Comparison of ENCODE assay signal across 8 mouse cellular contexts in the genomic region with DNA sequence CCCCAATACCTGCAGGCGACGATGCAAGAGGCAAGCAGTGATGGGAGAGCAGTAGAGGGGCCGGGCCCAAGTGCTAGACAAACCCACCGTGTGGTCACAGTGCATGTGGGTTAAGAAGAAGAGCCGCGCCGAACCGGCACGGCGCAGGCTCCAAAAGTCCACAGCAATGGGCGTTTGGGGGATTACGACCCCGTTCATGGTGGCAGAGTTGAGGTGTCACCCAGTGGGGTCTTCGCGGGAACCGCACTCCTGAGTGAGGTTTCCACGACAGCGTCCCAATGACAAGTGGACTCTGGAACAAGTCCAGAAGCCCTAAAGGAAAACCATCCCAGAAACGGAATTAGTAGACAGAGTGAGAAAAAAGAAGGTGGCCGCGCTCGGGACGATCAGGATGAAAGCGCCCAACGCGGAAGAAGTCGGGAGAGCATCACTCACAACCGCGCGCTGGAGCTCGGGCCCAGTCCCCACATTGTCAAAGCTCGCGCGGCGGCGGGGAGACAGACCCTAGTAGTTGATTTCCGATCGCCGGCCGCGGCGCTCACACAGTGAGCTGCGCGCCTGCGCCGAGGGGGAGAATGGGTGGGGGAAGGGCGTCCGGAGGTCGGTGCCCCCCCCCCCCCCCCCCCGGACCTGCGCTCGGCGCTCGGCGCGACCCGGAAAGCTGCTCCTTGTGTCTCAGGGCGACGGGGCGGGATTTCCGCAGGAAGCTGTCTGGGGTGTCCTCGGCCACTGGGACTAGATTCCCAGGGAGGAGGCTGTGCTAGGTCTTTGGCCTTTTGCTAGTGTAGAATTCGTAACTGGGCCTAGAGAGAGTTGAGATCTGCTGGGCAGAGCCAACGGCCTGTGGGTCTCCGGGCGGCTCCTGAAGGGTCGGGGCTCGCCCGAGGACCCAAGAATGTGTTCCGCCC. TPM values are rescaled to one million over a fixed set of nuclear protein-coding genes. Genes with fewer than 3 reads are reported as not detected.
DNase-seq lines count a peak whose midpoint lies in the region; ATAC-seq lines count a peak whose summit lies in the region.

A gene (minus strand): TSS at position 554 of the 908 bp plus-strand sequence.
A gene (plus strand): TSS at position 630 of the 908 bp plus-strand sequence.
A gene (plus strand): TSS at position 683 of the 908 bp plus-strand sequence.

- no peaks in the 10 kb centered on the region for H3K27me3 ChIP-seq in hindbrain, embryonic 16.5 days (replicated peaks; ENCODE audit: control insufficient read depth, insufficient read depth, low read length)

- peak within 1 kb of the TSS; percentile 81 for H3K9ac ChIP-seq in hindbrain, embryonic 16.5 days (ENCODE audit: low read depth, low read length)

- peak; percentile 92 for DNase-seq in T-cell, adult 2 months (ENCODE audit: low spot score)
- DNase-seq in cerebellum, postnatal 36 days: peak; percentile 86 to 92
- DNase-seq in gastrocnemius, adult 18-20 months (ENCODE audit: low spot score): peak; percentile 91
- peak; percentile 86 to 91 for DNase-seq in left cerebral cortex, adult 18-20 months (ENCODE audit: low spot score in 2 of 2)
- peak; percentile 91 for DNase-seq in right cerebral cortex, adult 18-20 months
- peak; percentile 69 for DNase-seq in urinary bladder, postnatal 10 days (ENCODE audit: low spot score)

- no peaks in the 10 kb centered on the region for H3K9me3 ChIP-seq in hindbrain, embryonic 16.5 days (ENCODE audit: control insufficient read depth, low read length)

- H3K79me2 ChIP-seq in macrophage (ENCODE audit: inconsistent target): peaks cover 55% of the 10 kb centered on the region

- peak within 1 kb of the TSS; percentile 73 for H3K4me2 ChIP-seq in hindbrain, embryonic 16.5 days (ENCODE audit: low read length)

- 0 out of 2 replicates have a peak, but pooled peaks cover 5% of the 10 kb centered on the region for H3K36me3 ChIP-seq in hindbrain, embryonic 16.5 days (ENCODE audit: control insufficient read depth, insufficient read depth, low read length)
- H3K36me3 ChIP-seq in macrophage (ENCODE audit: inconsistent target): peaks cover 17% of the 10 kb centered on the region

- under 1% methylated on average over 59 of the region's 70 CpGs for WGBS in hindbrain, embryonic 16.5 days
- under 1% methylated on average over 58 of the region's 70 CpGs for WGBS in macrophage (ENCODE audit: missing documents)

- H3K4me1 ChIP-seq in hindbrain, embryonic 16.5 days (ENCODE audit: control insufficient read depth, insufficient read depth, low read depth, low read length): peaks cover 13% of the 10 kb centered on the region

- peak within 1 kb of the TSS; percentile 93 for H3K27ac ChIP-seq in hindbrain, embryonic 16.5 days (ENCODE audit: low read depth, low read length)
- peak within 1 kb of the TSS; percentile 83 for H3K27ac ChIP-seq in macrophage

- peak within 1 kb of the TSS; percentile 75 for H3K4me3 ChIP-seq in hindbrain, embryonic 16.5 days (ENCODE audit: low read length)
- H3K4me3 ChIP-seq in macrophage (ENCODE audit: inconsistent target): peak within 1 kb of the TSS; percentile 95

- peak; percentile 99 for ATAC-seq in hindbrain, embryonic 16.5 days

RNA-seq across cellular contexts. Expression of the first gene that starts in this region (rescaled TPM):
- 1 to 10 TPM; 4.3 to 5.5 TPM for total RNA-seq in gastrocnemius, adult 18-20 months (2021)
- 16.9 and 17.0 TPM in 2 replicates for polyA plus RNA-seq in hindbrain, embryonic 16.5 days (2015; fragmentation: Nextera tagmentation; extraction: Ambion mirVana)
- total RNA-seq in left cerebral cortex, adult 18-20 months (2021): 1 to 10 TPM; 5.9 to 7.8 TPM
- 10 to 100 TPM in 6 of 26 experiments, 1 to 10 TPM in 20; 3.1 to 14.6 (median 6.6) TPM for total RNA-seq in macrophage (2018; cell fraction: chromatin; rRNA removed)
- 1 to 10 TPM; 2.0 to 8.3 (median 5.5) TPM for total RNA-seq in macrophage (2018; cell fraction: cytosol; rRNA removed)
- 10 to 100 TPM in 5 of 26 experiments, 1 to 10 TPM in 21; 3.0 to 16.3 (median 6.8) TPM for total RNA-seq in macrophage (2018; cell fraction: nucleus; rRNA removed)
- 4.8 to 7.4 TPM (median 5.8 TPM) in 3 replicates for polyA plus RNA-seq in macrophage (2018)

RNA-seq across cellular contexts. Expression of the second gene that starts in this region (rescaled TPM):
- 1 to 10 TPM; 9.1 to 9.7 TPM for total RNA-seq in gastrocnemius, adult 18-20 months (2021)
- polyA plus RNA-seq in hindbrain, embryonic 16.5 days (2015; fragmentation: Nextera tagmentation; extraction: Ambion mirVana): 22.1 and 26.0 TPM in 2 replicates
- total RNA-seq in left cerebral cortex, adult 18-20 months (2021): 10 to 100 TPM; 11.7 to 13.4 TPM
- total RNA-seq in macrophage (2018; cell fraction: chromatin; rRNA removed): 10 to 100 TPM; 10.8 to 33.5 (median 20.8) TPM
- 10 to 100 TPM in 20 of 26 experiments, 1 to 10 TPM in 6; 6.8 to 12.6 (median 11.2) TPM for total RNA-seq in macrophage (2018; cell fraction: cytosol; rRNA removed)
- total RNA-seq in macrophage (2018; cell fraction: nucleus; rRNA removed): 10 to 100 TPM; 13.6 to 33.0 (median 20.7) TPM
- polyA plus RNA-seq in macrophage (2018): 5.2 to 11.4 TPM (median 9.4 TPM) in 3 replicates

RNA-seq across cellular contexts. Expression of the third gene that starts in this region (rescaled TPM):
- under 1 TPM in 1 of 2 experiments, not detected in 1; 0.14 TPM for total RNA-seq in gastrocnemius, adult 18-20 months (2021)
- 0.24 TPM in 1 of 2 replicates, not detected in the other for polyA plus RNA-seq in hindbrain, embryonic 16.5 days (2015; fragmentation: Nextera tagmentation; extraction: Ambion mirVana)
- total RNA-seq in left cerebral cortex, adult 18-20 months (2021): under 1 TPM; 0.74 to 0.75 TPM
- total RNA-seq in macrophage (2018; cell fraction: chromatin; rRNA removed): 1 to 10 TPM in 1 of 26 experiments, under 1 TPM in 13, not detected in 12; 0.28 to 1.1 (median 0.42) TPM
- total RNA-seq in macrophage (2018; cell fraction: cytosol; rRNA removed): under 1 TPM in 16 of 26 experiments, not detected in 10; 0.05 to 0.30 (median 0.10) TPM
- total RNA-seq in macrophage (2018; cell fraction: nucleus; rRNA removed): 1 to 10 TPM in 1 of 26 experiments, under 1 TPM in 12, not detected in 13; 0.18 to 2.5 (median 0.47) TPM
- 0.11 TPM in 1 of 3 replicates, not detected in the others for polyA plus RNA-seq in macrophage (2018)

Comparison
In these comparisons a context has a peak if more than half of its experiments do, and no peak if none do; other contexts are left out.
1. Peak in every context shown above with its lines: DNase-seq, ATAC-seq, H3K4me3 ChIP-seq and H3K27ac ChIP-seq.